Mouse (Mus musculus) mouse embryonic stem cell (cell line): ENCODE measurements around the gene Ndufv2.

Source experiments
- in situ Hi-C, 2 experiments: fragments of 300-500 bp; cut with MboI; formaldehyde crosslinking; loops; 1 replicate in 1 of 2; 3 replicates in 1 of 2; pipeline ENCODE4 v1.14.3; 2019 to 2020; ENCODE audit warnings: low sequenced_read_pairs in 2 of 2, low pct_unique_long_range_greater_than_20kb in 1 of 2, mixed read lengths in 1 of 2; ENCODE audit not compliant: unreplicated experiment in 1 of 2

Gene Ndufv2

DNA sequence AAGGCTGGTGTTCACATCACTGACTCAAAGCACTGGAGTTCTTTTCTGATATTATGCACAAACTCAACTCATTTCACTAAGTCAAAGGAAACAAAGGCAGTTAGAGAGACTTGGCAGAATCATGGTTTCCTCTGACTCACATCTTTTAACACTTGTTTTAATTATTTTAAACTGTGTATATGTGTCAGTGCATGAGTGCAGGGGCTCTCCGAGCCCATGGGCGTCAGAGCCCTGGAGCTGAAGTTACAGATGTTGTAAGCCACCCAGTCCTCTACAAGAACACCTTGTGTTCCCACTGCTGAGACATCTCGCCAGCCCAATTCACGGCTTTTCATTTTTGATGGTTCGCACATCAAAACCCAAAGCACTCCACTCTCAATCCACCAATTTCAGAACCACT lies 68.1 kb downstream of the Ndufv2 start:
- in situ Hi-C loops: no loop called here

DNA sequence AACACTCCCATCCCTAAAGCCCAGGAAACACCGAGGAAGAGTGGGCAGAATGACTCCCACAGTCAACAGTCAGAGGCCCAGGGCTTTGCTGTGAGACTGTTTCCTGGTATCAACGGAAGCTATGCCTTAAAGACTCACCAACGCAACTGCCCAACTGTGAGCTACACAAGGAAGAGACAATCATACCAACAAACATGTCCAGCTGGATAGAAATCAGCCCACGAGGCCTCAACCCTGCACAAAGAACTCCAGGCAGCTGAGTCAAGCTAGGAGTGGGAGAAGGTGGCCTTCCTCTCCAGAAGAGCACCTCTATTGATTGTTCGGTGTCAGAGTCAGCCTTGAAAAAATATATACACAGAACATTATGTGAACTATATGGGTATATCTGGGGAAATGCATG lies 69.4 kb downstream of the Ndufv2 start:
- in situ Hi-C loops: no loop called here
